In genomic region chr11:99182575-99182974, GRCm38 (mm10) we compare ENCODE assay signal across 16 mouse cellular contexts. TPM values are rescaled to one million over a fixed set of nuclear protein-coding genes. Genes with fewer than 3 reads are reported as not detected.
DNase-seq lines count a peak whose midpoint lies in the region; ATAC-seq and TF ChIP-seq lines count a peak whose summit lies in the region.
"Had no signal": no experiment of that assay in that cellular context is flagged by ENCODE, and none has a peak within 500 bp of the region (broad histone marks: within the 10 kb centered on the region; RNA-seq: fewer than 3 reads in every experiment).

No protein-coding gene starts in this region.

- ATAC-seq in heart, embryonic 15.5 days (replicated peaks; ENCODE audit: insufficient number of reproducible peaks, insufficient read depth, low FRiP score, low read depth) = no peak
- no peak for ATAC-seq in hindbrain, embryonic 12.5 days (ENCODE audit: low FRiP score)
- ATAC-seq: liver, postnatal 0 days had no signal

- H3K9ac ChIP-seq in heart, embryonic 15.5 days = no peak overlapping the region
- H3K9ac ChIP-seq in hindbrain, embryonic 12.5 days = no peak overlapping the region
- H3K9ac ChIP-seq: hindbrain, embryonic 14.5 days; limb, embryonic 13.5 days; liver, postnatal 0 days had no signal

- H3K36me3 ChIP-seq in heart, embryonic 15.5 days = no peaks in the 10 kb centered on the region
- no peaks in the 10 kb centered on the region for H3K36me3 ChIP-seq in thymus, adult 2 months (ENCODE audit: control insufficient read depth, insufficient read depth, low read length)
- H3K36me3 ChIP-seq in hindbrain, embryonic 12.5 days = no peaks in the 10 kb centered on the region
- H3K36me3 ChIP-seq: limb, embryonic 13.5 days had no signal

- intact Hi-C loops in heart, postnatal 10 days (cut with DNase I) = no loop called here

- TF ChIP-seq CTCF in thymus, adult 2 months (IDR thresholded peaks at IDR 0.05; ENCODE audit: borderline replicate concordance, control insufficient read depth, extremely low read depth, insufficient read depth, low read length, poor library complexity) = no peak

- H3K4me2 ChIP-seq in heart, embryonic 15.5 days = peak overlapping the region; percentile 3; the same call in 1 of the 2 replicates
- H3K4me2 ChIP-seq in hindbrain, embryonic 12.5 days (replicated peaks) = no peak overlapping the region
- H3K4me2 ChIP-seq: hindbrain, embryonic 14.5 days; limb, embryonic 13.5 days had no signal

- H3K4me3 ChIP-seq in heart, embryonic 15.5 days = no peak overlapping the region
- 0 out of 2 replicates have a peak overlapping the region, but pooled peaks have one; percentile 12 for H3K4me3 ChIP-seq in thymus, adult 2 months (ENCODE audit: control insufficient read depth, insufficient read depth, low read length)
- H3K4me3 ChIP-seq in hindbrain, embryonic 12.5 days = no peak overlapping the region
- H3K4me3 ChIP-seq: erythroblast, embryonic 14.5 days; left cerebral cortex, adult 2 months; limb, embryonic 13.5 days had no signal

- no peak for TF ChIP-seq POLR2A in thymus, adult 2 months (IDR thresholded peaks at IDR 0.05; ENCODE audit: control insufficient read depth, extremely low read depth, insufficient read depth, low read length, poor library complexity)

- no peaks in the 10 kb centered on the region for H3K9me3 ChIP-seq in heart, embryonic 15.5 days (replicated peaks)
- H3K9me3 ChIP-seq in hindbrain, embryonic 12.5 days (replicated peaks) = no peaks in the 10 kb centered on the region
- H3K9me3 ChIP-seq: limb, embryonic 13.5 days had no signal

- peaks cover 7% of the 10 kb centered on the region for H3K27me3 ChIP-seq in heart, embryonic 15.5 days
- no peaks in the 10 kb centered on the region for H3K27me3 ChIP-seq in thymus, adult 2 months (ENCODE audit: control insufficient read depth, insufficient read depth, low read length)
- no peaks in the 10 kb centered on the region for H3K27me3 ChIP-seq in hindbrain, embryonic 12.5 days

- 0 out of 2 replicates have a peak, but pooled peaks cover 4% of the 10 kb centered on the region for H3K4me1 ChIP-seq in heart, embryonic 15.5 days (replicated peaks)
- peaks cover 6% of the 10 kb centered on the region for H3K4me1 ChIP-seq in thymus, adult 2 months (replicated peaks; ENCODE audit: control insufficient read depth, insufficient read depth, low read length)
- no peaks in the 10 kb centered on the region for H3K4me1 ChIP-seq in hindbrain, embryonic 12.5 days
- H3K4me1 ChIP-seq: limb, embryonic 13.5 days had no signal

- 57% methylated on average over 11 of the region's 11 CpGs for WGBS in heart, embryonic 15.5 days
- 14% methylated on average over 11 of the region's 11 CpGs for WGBS in thymus, adult 2 months
- WGBS in hindbrain, embryonic 12.5 days = 73% methylated on average over 11 of the region's 11 CpGs

- H3K27ac ChIP-seq in heart, embryonic 15.5 days = no peak overlapping the region
- no peak overlapping the region for H3K27ac ChIP-seq in thymus, adult 2 months (ENCODE audit: control insufficient read depth, insufficient read depth, low read length)
- no peak overlapping the region for H3K27ac ChIP-seq in hindbrain, embryonic 12.5 days
- H3K27ac ChIP-seq: hindbrain, embryonic 14.5 days; left cerebral cortex, adult 2 months; limb, embryonic 13.5 days had no signal

- DNase-seq in heart, postnatal 10 days = no peak
- DNase-seq in thymus, adult 2 months = no peak
- no peak for DNase-seq in thymus, postnatal 14 days
- peak; percentile 18 to 21 for DNase-seq in kidney, postnatal 36 days
- no peak for DNase-seq in spleen, postnatal 10 days (ENCODE audit: low spot score in 2 of 2)
- DNase-seq in cerebellum, postnatal 10 days = no peak
- DNase-seq: adrenal gland, adult 8-10 months; cerebellum, adult 11-12 months; liver, postnatal 0 days had no signal

RNA-seq across cellular contexts. Expression of gene Ccr7, which starts 27.7 kb away (rescaled TPM):
- 0.34 and 0.67 TPM in 2 replicates for polyA plus RNA-seq in heart, embryonic 15.5 days (2015; fragmentation: Nextera tagmentation; extraction: Ambion mirVana)
- total RNA-seq in heart, postnatal 10 days (2021) = under 1 TPM; 0.42 to 0.62 TPM
- 202 and 240 TPM in 2 replicates for polyA plus RNA-seq in thymus, adult 2 months (2012; rRNA removed)
- polyA plus RNA-seq in hindbrain, embryonic 12.5 days (2016; fragmentation: Nextera tagmentation; extraction: Ambion mirVana) = 0.25 and 0.42 TPM in 2 replicates
- total RNA-seq: left cerebral cortex, adult 2 months; megakaryocyte-erythroid progenitor cell, adult 5-6 weeks had no signal
- polyA plus RNA-seq: erythroblast, embryonic 14.5 days; hindbrain, embryonic 14.5 days had no signal

RNA-seq across cellular contexts. Expression of gene Smarce1, which starts 48.2 kb away (rescaled TPM):
- polyA plus RNA-seq in heart, embryonic 15.5 days (2015; fragmentation: Nextera tagmentation; extraction: Ambion mirVana) = 136 and 143 TPM in 2 replicates
- 10 to 100 TPM; 68.3 to 76.9 TPM for total RNA-seq in heart, postnatal 10 days (2021)
- polyA plus RNA-seq in thymus, adult 2 months (2012; rRNA removed) = 37.0 and 43.5 TPM in 2 replicates
- polyA plus RNA-seq in hindbrain, embryonic 12.5 days (2016; fragmentation: Nextera tagmentation; extraction: Ambion mirVana) = 366 and 375 TPM in 2 replicates

Comparison
In these comparisons a context has a peak if more than half of its experiments do, and no peak if none do; other contexts are left out.
1. DNase-seq: peak in kidney, postnatal 36 days (2 of 2); none in heart, postnatal 10 days (0 of 2), thymus, adult 2 months (single experiment), thymus, postnatal 14 days (single experiment), spleen, postnatal 10 days (0 of 2) and cerebellum, postnatal 10 days (0 of 2).
2. RNA of gene Ccr7, which starts 27.7 kb away (polyA plus RNA-seq): 202 to 240 TPM in thymus, adult 2 months; 0.34 to 0.67 TPM in heart, embryonic 15.5 days and 0.25 to 0.42 TPM in hindbrain, embryonic 12.5 days; every median in the first group is over 100 times any median in the second.